Mouse (Mus musculus): ENCODE data around the gene Snrpc. TPM values are rescaled to one million over a fixed set of nuclear protein-coding genes. Genes with fewer than 3 reads are reported as not detected.
A peak's percentile ranks its signal among the peaks of the same experiment; 100 is the strongest.

The Snrpc gene
- polyA plus RNA-seq, 1 experiment from 2014 or later: 433 TPM

DNA sequence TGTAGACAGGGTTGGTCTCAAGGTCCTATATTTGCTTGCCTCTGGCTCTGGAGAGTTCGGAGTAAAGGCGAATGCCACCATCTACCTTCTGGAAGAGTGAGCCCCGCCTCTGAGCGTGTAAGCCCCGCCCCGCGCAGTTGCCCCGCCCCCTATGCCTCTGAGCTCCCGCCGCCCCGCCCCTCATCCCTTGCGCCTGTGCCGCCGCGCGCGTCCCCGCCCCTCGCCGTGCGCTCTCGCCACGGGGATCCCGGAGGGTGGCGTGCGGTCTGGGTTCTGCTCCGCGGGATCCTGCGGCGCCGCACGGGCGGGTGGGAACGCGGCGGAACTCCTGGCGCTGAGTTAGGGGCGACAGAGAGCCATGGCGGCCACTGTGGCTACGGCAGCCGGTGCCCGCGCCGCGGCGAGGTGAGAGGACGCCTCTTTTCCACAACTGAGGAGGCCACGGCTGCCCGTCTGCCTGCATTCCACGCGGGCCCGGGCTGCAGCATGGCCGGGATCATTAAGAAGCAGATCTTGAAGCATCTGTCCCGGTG is 18.4 kb downstream of the Snrpc start, which contains the start of gene Uhrf1bp1:
Gene Uhrf1bp1 (plus strand): TSS at position 177 of the 533 bp plus-strand sequence.
- no peaks in the 10 kb centered on the region for H3K9me3 ChIP-seq
- H3K36me3 ChIP-seq: peaks cover 38% of the 10 kb centered on the region
- DNase-seq (ENCODE audit: low spot score): peak; percentile 86
- H3K4me3 ChIP-seq: peak within 1 kb of the TSS; percentile 90
- WGBS: under 1% methylated on average over 54 of the region's 54 CpGs
- peaks cover 34% of the 10 kb centered on the region for H3K4me1 ChIP-seq (replicated peaks)
- H3K27ac ChIP-seq: peak within 1 kb of the TSS; percentile 94
- H3K27me3 ChIP-seq (ENCODE audit: insufficient read depth, poor library complexity, severe bottlenecking): no peaks in the 10 kb centered on the region

DNA sequence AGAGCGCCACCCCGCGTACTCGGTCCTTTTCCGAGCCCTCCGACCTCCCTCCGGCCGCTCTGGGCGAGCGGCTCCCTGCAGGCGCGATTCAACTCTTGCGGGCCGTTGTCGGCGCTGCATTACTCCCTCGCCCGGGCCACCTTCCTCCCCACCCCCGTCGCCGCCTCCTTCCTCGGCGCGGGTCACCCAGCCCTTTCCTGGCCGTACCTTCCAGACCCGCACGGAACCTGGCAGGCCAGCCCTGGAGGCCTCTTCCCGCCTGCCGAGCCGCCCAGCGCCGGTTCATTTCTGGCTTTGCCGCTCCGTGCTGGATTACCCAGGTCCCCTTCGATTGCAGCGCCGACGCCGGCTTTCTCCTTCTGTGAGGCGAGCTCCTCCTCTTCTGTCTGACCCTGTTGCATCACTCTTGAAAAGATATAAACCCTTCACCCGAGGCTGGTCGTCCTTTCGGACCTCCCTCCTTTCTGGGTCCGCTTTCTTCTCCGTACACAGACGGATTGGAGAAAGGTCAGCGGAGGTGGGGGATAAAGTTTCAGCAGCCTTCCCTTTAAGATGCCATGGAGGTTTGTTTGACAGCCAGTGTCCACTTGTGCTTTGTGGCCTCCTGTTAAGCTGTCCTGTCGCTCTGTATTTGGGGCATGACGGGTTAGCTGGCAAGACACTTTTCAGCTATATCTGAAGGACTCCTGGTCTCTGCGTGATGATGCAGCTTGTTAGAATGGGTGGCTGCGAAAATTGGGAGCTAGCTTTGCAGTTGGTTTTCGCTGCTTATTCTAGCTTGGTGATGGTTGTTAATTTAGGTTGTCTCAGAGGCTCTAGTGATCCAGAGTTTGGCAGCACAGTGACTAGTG is 19.1 kb downstream of the Snrpc start:
- Histone ChIP-seq H3K9me3 (no peaks in the 10 kb centered on the region), H3K27ac (peak overlapping the region; percentile 94), H3K4me3 (peak overlapping the region; percentile 90), H3K36me3 (peaks cover 32% of the 10 kb centered on the region), H3K4me1 (replicated peaks) (peaks cover 34% of the 10 kb centered on the region), H3K27me3 (ENCODE audit: insufficient read depth, poor library complexity, severe bottlenecking) (no peaks in the 10 kb centered on the region)
- peak; percentile 70 for DNase-seq (ENCODE audit: low spot score)
- 2% methylated on average over 52 of the region's 52 CpGs for WGBS

DNA sequence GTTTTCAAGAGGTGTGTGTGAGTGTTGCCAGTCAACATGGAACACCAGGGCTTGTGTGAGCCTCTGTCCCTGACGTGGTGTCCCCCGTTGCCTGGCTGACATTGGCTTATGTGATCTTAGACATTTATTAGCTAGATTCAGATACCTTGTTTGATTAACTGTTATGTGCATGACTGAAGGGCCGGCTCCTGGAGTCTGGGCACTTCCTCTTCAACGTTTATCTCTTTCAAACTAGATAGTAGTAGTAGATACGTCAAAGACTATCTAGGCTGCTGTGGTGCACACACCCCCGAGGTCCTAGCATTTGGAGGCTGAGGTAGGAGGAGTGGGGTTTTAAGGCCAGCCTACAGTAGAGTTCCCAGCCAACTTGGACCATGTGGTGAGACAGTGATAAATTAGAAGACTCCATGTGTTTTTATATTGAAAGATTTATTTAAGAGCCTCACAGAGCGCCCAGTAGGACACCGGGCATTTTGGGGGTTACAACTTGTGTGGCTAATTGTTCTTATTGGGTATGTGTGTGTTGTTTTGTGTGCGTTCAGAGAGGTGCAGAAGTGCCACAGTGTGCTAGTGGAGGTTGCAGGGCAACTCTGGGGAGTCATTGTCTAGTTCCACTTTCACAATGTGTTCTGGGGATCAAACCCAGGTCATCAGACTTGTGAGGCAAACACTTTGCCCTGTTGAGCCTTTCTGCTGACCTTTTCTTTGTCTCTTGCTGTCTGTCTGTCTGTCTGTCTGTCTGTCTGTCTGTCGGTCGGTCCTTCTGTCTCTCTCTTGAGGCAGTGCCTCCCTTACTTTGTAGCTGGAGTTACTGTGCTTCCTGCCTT is 19.9 kb downstream of the Snrpc start:
- no peak for DNase-seq (ENCODE audit: low spot score)
- Histone ChIP-seq H3K36me3 (peaks cover 24% of the 10 kb centered on the region), H3K9me3 (no peaks in the 10 kb centered on the region), H3K4me1 (replicated peaks) (peaks cover 34% of the 10 kb centered on the region), H3K4me3 (peak overlapping the region; percentile 90), H3K27me3 (ENCODE audit: insufficient read depth, poor library complexity, severe bottlenecking) (no peaks in the 10 kb centered on the region), H3K27ac (peak overlapping the region; percentile 94; the same call in 1 of the 2 replicates)
- 58% methylated on average over 11 of the region's 11 CpGs for WGBS

DNA sequence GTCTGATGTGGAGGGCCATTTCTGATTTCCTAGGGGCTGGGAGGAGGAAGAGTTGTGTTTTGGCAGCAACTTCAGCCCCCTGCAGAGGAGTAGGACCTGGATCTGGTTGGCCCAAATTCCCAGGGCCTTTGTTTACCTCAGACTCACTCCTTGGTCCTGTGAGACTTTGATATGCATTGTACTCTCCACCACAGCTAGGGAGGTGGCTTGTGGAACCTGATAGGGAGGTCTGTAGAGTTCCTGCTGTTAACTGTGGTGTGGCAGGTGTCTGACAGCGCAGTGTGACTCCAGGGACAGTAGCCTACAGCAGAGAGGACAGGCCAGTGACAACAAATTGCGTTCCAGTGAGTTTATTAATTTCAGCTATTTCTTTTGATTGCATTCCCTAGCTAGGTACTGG is 21.2 kb downstream of the Snrpc start:
- Histone ChIP-seq H3K36me3 (peaks cover 11% of the 10 kb centered on the region), H3K27me3 (ENCODE audit: insufficient read depth, poor library complexity, severe bottlenecking) (no peaks in the 10 kb centered on the region), H3K27ac (no peak overlapping the region), H3K4me3 (no peak overlapping the region), H3K9me3 (no peaks in the 10 kb centered on the region), H3K4me1 (replicated peaks) (peaks cover 34% of the 10 kb centered on the region)
- WGBS: 26% methylated on average over 2 of the region's 2 CpGs
- DNase-seq (ENCODE audit: low spot score): no peak

DNA sequence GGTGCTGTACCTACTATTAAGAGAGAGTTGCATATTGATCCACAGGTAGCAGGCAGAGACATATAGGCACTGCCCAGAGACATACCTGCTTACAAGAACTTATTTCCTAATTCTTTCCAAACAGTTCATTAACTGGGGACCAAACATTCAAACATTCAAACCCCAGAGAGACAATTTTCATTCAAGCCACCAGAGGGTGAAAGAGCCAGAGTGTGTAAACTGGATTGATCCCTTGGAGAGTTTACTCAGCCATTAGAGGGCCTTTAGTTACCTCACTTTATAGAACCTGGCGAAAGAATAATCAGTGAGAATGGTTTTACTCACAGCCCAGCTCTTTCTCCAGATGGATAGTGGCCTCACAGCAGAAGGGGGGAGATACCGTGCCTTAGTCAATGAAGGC is 27.5 kb downstream of the Snrpc start:
- H3K4me3 ChIP-seq: no peak overlapping the region
- H3K9me3 ChIP-seq: no peaks in the 10 kb centered on the region
- H3K27me3 ChIP-seq (ENCODE audit: insufficient read depth, poor library complexity, severe bottlenecking): no peaks in the 10 kb centered on the region
- H3K4me1 ChIP-seq (replicated peaks): no peaks in the 10 kb centered on the region
- H3K36me3 ChIP-seq: peaks cover 7% of the 10 kb centered on the region; the same call in 1 of the 2 replicates
- no peak for DNase-seq (ENCODE audit: low spot score)
- 94% methylated on average over 2 of the region's 2 CpGs for WGBS
- H3K27ac ChIP-seq: no peak overlapping the region

DNA sequence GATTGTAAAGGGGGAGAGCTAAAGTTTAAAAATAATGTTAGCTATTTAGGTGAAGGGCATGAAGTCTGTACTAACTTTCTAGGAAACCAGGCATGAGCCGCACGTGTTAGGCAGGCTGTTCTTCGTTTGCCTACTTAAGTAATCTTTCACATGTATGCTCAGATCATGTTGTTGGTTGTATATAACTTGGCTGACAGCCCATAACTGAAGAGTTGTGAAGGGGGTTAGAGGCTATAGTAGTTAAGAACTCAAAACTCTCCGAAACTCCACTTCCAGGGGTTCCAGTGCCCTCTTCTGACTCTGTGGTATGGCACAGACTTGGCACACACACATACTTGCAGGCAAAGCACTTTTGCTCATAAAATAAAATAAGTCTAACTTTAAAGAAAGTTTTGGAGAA is 28.8 kb downstream of the Snrpc start:
- WGBS: 95% methylated on average over 4 of the region's 4 CpGs

DNA sequence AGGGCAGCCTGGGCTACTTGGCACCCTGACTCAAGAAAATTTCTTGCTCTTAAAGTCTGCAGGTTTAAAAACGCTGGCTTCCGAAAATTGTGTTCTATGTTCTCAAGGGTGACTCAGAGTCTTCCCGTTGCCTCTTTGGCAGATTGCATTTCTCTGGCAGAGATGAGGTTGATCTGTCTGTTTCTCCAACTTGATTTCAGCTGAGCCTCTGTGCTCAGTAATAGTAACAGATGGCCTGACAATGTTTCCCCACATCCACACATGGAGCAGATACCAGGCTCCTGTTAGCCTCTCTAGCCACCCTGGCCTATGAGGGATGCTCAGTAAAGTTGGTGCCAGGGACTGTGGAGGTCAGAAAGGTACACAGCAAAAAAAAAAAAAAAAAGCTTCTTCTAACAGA is 33.9 kb downstream of the Snrpc start:
- Histone ChIP-seq H3K4me1 (replicated peaks) (no peaks in the 10 kb centered on the region), H3K36me3 (peaks cover 11% of the 10 kb centered on the region; the same call in 1 of the 2 replicates), H3K9me3 (no peaks in the 10 kb centered on the region), H3K27ac (no peak overlapping the region), H3K4me3 (no peak overlapping the region), H3K27me3 (ENCODE audit: insufficient read depth, poor library complexity, severe bottlenecking) (no peaks in the 10 kb centered on the region)
- WGBS: 93% methylated on average over 3 of the region's 3 CpGs
- DNase-seq (ENCODE audit: low spot score): no peak

More for the DNA sequence above, 28.8 kb downstream of the Snrpc start:
- no peak for DNase-seq (ENCODE audit: low spot score)
- H3K36me3 ChIP-seq: peaks cover 7% of the 10 kb centered on the region; the same call in 1 of the 2 replicates
- no peaks in the 10 kb centered on the region for H3K27me3 ChIP-seq (ENCODE audit: insufficient read depth, poor library complexity, severe bottlenecking)
- H3K4me1 ChIP-seq (replicated peaks): no peaks in the 10 kb centered on the region
- no peaks in the 10 kb centered on the region for H3K9me3 ChIP-seq
- H3K27ac ChIP-seq: no peak overlapping the region
- H3K4me3 ChIP-seq: no peak overlapping the region

DNA sequence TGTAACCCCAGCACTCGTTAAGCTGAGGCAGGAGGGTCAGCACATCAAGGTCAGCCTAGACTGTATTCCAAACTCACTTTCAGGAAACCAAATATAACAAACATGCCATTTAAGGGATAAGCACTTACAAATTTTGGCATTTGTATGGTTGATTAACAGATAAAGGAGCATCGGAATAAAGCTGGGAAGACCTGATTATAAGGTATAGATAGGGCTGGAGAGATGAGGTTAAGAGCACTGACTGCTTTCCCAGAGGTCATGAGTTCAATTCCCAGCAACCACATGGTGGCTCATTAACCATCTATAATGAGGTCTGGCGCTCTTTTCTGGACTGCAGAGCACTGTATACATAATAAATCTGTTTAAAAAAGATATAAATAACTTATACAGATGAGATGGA is 35.6 kb downstream of the Snrpc start:
- Histone ChIP-seq H3K27me3 (ENCODE audit: insufficient read depth, poor library complexity, severe bottlenecking) (no peaks in the 10 kb centered on the region), H3K4me3 (no peak overlapping the region), H3K4me1 (replicated peaks) (no peaks in the 10 kb centered on the region), H3K27ac (no peak overlapping the region), H3K36me3 (peaks cover 24% of the 10 kb centered on the region), H3K9me3 (no peaks in the 10 kb centered on the region)
- DNase-seq (ENCODE audit: low spot score): no peak
- 89% methylated on average over 3 of the region's 3 CpGs for WGBS

DNA sequence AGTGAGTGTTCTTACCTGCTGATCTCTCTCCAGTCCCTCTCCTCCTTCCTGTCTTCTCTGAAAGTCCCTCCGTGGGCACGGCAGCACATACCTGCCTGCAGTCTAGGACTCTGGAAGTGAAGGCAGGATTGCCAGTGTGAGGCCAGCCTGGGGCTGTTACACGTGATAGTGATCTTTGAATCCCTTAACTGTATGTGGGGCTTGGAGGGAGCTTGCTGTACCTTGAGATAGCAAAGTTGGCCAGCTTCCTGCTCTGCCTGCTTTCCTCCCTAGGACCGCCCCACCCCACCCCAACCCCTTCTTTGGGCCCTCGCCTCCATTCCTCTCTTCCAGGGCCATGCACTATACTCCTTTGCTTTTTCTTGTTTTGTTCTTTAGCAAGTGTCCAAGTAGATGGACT is 36.6 kb downstream of the Snrpc start:
- DNase-seq (ENCODE audit: low spot score): no peak
- no peaks in the 10 kb centered on the region for H3K9me3 ChIP-seq
- 72% methylated on average over 5 of the region's 5 CpGs for WGBS
- H3K36me3 ChIP-seq: peaks cover 31% of the 10 kb centered on the region
- H3K4me1 ChIP-seq (replicated peaks): no peaks in the 10 kb centered on the region
- no peaks in the 10 kb centered on the region for H3K27me3 ChIP-seq (ENCODE audit: insufficient read depth, poor library complexity, severe bottlenecking)
- no peak overlapping the region for H3K4me3 ChIP-seq
- no peak overlapping the region for H3K27ac ChIP-seq

DNA sequence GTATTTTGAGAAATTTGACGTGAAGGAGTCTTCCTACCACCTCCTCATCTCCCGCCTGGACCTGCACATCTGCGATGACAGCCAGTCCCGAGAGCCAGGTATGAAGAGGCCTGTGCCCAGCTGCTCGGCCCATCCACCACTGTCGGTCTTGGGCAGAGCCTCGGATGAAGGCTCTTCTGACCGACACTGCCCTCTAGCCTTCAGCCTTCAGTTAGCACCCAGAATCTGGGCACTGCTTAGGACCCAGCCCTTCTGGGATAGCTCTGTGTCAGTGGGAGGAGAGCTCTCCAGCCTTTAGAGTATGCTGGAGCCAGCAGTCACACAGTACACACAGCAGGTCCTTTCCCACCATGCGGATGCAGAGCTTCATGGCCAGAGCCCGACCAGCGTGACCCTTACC is 43.6 kb downstream of the Snrpc start:
- Histone ChIP-seq H3K4me3 (no peak overlapping the region), H3K9me3 (no peaks in the 10 kb centered on the region), H3K4me1 (replicated peaks) (no peaks in the 10 kb centered on the region), H3K27me3 (ENCODE audit: insufficient read depth, poor library complexity, severe bottlenecking) (no peaks in the 10 kb centered on the region), H3K27ac (no peak overlapping the region), H3K36me3 (peaks cover 90% of the 10 kb centered on the region)
- no peak for DNase-seq (ENCODE audit: low spot score)
- 67% methylated on average over 11 of the region's 11 CpGs for WGBS

DNA sequence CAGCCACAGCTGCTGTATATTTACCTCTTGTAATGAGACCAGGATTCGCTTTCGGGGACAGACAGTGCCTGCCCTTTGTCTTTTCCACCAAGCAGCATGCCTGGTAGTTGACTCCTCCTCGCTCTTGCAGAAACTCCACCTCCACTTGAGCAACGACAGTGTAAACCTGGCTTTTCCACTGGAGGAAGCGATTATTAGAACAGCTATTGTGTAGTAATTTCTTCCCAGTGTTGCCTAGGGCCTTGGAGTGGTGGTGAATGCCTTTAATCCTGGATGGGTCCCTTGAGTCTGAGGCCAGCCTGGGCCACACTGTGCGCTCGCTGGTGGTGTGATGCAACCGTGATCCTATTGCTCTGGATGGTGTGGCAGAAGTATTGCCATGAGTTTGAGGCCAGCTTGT is 45.2 kb downstream of the Snrpc start:
- 91% methylated on average over 8 of the region's 8 CpGs for WGBS
- peaks cover 93% of the 10 kb centered on the region for H3K36me3 ChIP-seq

DNA sequence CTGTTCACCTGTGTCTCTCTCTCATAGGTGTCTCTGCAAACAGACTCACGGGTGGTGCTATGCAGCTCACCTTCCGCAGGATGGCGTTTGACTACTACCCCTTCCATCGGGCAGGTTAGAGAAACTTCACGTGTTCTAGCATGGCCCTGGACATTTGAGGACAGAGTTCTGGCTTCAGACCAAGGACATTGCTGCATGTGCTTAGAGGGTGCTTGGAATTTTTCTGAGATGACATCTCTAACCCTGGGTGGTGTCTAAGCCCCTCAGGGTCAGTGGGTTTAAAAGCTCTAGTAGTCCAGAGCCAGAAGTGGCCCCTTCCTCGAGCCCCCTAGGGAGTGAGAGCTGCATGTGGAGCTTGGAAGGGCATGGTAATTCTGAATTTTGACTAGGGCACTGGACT is 46.0 kb downstream of the Snrpc start:
- no peak overlapping the region for H3K27ac ChIP-seq
- no peaks in the 10 kb centered on the region for H3K27me3 ChIP-seq (ENCODE audit: insufficient read depth, poor library complexity, severe bottlenecking)
- peaks cover 91% of the 10 kb centered on the region for H3K36me3 ChIP-seq
- H3K4me1 ChIP-seq (replicated peaks): no peaks in the 10 kb centered on the region
- no peaks in the 10 kb centered on the region for H3K9me3 ChIP-seq
- H3K4me3 ChIP-seq: no peak overlapping the region
- 89% methylated on average over 6 of the region's 6 CpGs for WGBS
- no peak for DNase-seq (ENCODE audit: low spot score)

More for the DNA sequence above, 45.2 kb downstream of the Snrpc start:
- Histone ChIP-seq H3K4me3 (no peak overlapping the region), H3K27ac (no peak overlapping the region), H3K27me3 (ENCODE audit: insufficient read depth, poor library complexity, severe bottlenecking) (no peaks in the 10 kb centered on the region), H3K4me1 (replicated peaks) (no peaks in the 10 kb centered on the region), H3K9me3 (no peaks in the 10 kb centered on the region)
- DNase-seq (ENCODE audit: low spot score): no peak

Measured in hindbrain, embryonic 10.5 days (tissue).